Mouse (Mus musculus) liver, embryonic 14.5 days (tissue): ENCODE results near the gene Rtkn2. TPM values are rescaled to one million over a fixed set of nuclear protein-coding genes. Genes with fewer than 3 reads are reported as not detected.

Source experiments
- ATAC-seq: fragments of 200-750 bp; cut with Nextera tagmentation; 2 replicates; pipeline ENCODE4 v1.8.0; 2017; ENCODE audit warnings: moderate number of reproducible peaks, mild to moderate bottlenecking, moderate library complexity; ENCODE audit not compliant: insufficient read depth
- DNase-seq, 3 experiments: peaks; one replicate each; pipeline ENCODE4 v3.0.0-alpha.2; 2012 to 2013; ENCODE audit warnings: low read depth in 3 of 3, low spot score in 3 of 3
- H3K27ac ChIP-seq: fragments of 300-500 bp; sonication (generic); 2 replicates; pipeline ENCODE4 v1.5.1; 2014; ENCODE audit warnings: moderate library complexity, mild to moderate bottlenecking, control low read depth, inconsistent platforms
- H3K27me3 ChIP-seq: fragments of 300-500 bp; sonication (generic); 2 replicates; pipeline ENCODE4 v1.6.1; 2014; ENCODE audit warnings: mild to moderate bottlenecking, low read length, moderate library complexity; ENCODE audit not compliant: control insufficient read depth, insufficient read depth
- H3K36me3 ChIP-seq: fragments of 300-500 bp; sonication (generic); replicated peaks from 2 replicates; pipeline ENCODE4 v1.6.1; 2014; ENCODE audit warnings: low read depth; ENCODE audit not compliant: control insufficient read depth, insufficient read depth
- H3K4me1 ChIP-seq, 2 experiments: fragments of 200-500 bp in 1 of 2; fragments of 300-500 bp in 1 of 2; sonication (generic) in 1 of 2; replicated peaks; 2 replicates each; pipeline ENCODE4 v1.6.1; 2012 to 2014; ENCODE audit warnings: antibody characterized with exemption in 1 of 2, inconsistent platforms in 1 of 2, low read length in 1 of 2; ENCODE audit not compliant: control insufficient read depth in 2 of 2, insufficient read depth in 2 of 2
- H3K4me2 ChIP-seq: fragments of 300-500 bp; sonication (generic); 2 replicates; pipeline ENCODE4 v1.6.1; 2014; ENCODE audit warnings: low read depth, mild to moderate bottlenecking, control low read depth, moderate library complexity
- H3K4me3 ChIP-seq, 2 experiments: fragments of 200-500 bp in 1 of 2; fragments of 300-500 bp in 1 of 2; sonication (generic) in 1 of 2; 2 replicates each; pipeline ENCODE4 v1.5.1; 2012 to 2014; ENCODE audit warnings: low read depth in 2 of 2, low read length in 2 of 2, mild to moderate bottlenecking in 2 of 2, control low read depth in 1 of 2, inconsistent platforms in 1 of 2, moderate library complexity in 1 of 2; ENCODE audit not compliant: insufficient read depth in 1 of 2
- H3K9ac ChIP-seq: fragments of 300-500 bp; sonication (generic); replicated peaks from 2 replicates; pipeline ENCODE4 v1.6.1; 2014; ENCODE audit warnings: mild to moderate bottlenecking, control low read depth, moderate library complexity
- H3K9me3 ChIP-seq: fragments of 300-500 bp; sonication (generic); 2 replicates; pipeline ENCODE4 v1.6.1; 2016; ENCODE audit warnings: low read length, mixed read lengths; ENCODE audit not compliant: control insufficient read depth
- CTCF ChIP-seq: IDR thresholded peaks from 2 replicates; pipeline ENCODE4 v1.5.1; 2016; ENCODE audit warnings: antibody characterized with exemption, low read depth, control low read depth
- EP300 ChIP-seq: IDR thresholded peaks from 2 replicates; pipeline ENCODE4 v1.6.1; 2016; ENCODE audit warnings: antibody characterized with exemption, low read depth
- WGBS: fragments of 180-500 bp; shearing (Covaris S2); extraction: QIAGEN DNeasy Blood & Tissue Kit; methylation state at CpG from one replicate; pipeline ENCODE4 v1.1.7; 2014; ENCODE audit not compliant: insufficient replicate concordance; 5-methylcytosine and 5-hydroxymethylcytosine counted together
- polyA plus RNA-seq, 2 experiments: library from polyadenylated mRNA; depleted of rRNA in 1 of 2; stranded (reverse) in 1 of 2; unstranded in 1 of 2; fragments of >200 nt; fragmentation: Nextera tagmentation in 1 of 2; extraction: Ambion mirVana in 1 of 2; gene quantifications; 2 replicates each; pipeline versions ENCODE4 v1.2.1 to v1.2.3; 2012 to 2014

The Rtkn2 gene
- polyA plus RNA-seq, 2 experiments, result 0.37 to 0.93 TPM

DNA sequence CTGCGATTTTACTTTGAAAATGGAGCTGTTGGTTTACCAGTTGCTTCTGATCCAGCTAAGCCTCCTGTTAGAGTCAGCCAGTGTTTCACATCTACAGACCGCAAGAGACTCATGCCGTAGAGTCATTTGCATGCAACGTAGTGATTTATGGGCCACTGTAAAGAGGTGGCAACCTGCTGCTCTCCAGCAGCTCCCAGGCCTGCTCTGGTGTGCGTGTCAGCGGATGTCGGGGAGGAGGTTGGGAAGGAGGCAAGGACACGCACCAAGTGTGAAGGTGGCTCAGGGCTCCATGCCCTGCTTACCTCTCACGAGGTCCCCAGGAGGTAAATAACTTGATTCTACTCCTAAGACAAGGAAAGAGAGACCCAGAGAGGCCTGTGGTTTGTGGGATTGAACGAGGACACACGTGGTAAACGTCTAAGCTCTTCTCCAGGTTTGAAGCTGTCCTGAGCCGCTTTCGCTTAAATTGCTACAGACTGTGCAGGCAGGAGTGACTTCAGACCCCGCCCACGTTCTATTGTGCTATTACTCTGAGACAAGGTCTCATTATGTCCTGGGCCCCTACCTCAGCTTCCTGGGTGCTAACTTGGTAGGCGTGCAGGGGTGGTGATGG, 57.1 kb downstream of the Rtkn2 start:
- Histone ChIP-seq H3K4me1 (no peaks in the 10 kb centered on the region), H3K27me3 (no peaks in the 10 kb centered on the region), H3K27ac (no peak overlapping the region), H3K9ac (no peak overlapping the region), H3K4me3 (no peak overlapping the region), H3K9me3 (no peaks in the 10 kb centered on the region), H3K4me2 (no peak overlapping the region), H3K36me3 (no peaks in the 10 kb centered on the region)
- DNase-seq (no peak), ATAC-seq (no peak)
- TF ChIP-seq EP300, result no peak
- TF ChIP-seq CTCF, result no peak
- 78% methylated on average over 17 of the region's 17 CpGs for WGBS

DNA sequence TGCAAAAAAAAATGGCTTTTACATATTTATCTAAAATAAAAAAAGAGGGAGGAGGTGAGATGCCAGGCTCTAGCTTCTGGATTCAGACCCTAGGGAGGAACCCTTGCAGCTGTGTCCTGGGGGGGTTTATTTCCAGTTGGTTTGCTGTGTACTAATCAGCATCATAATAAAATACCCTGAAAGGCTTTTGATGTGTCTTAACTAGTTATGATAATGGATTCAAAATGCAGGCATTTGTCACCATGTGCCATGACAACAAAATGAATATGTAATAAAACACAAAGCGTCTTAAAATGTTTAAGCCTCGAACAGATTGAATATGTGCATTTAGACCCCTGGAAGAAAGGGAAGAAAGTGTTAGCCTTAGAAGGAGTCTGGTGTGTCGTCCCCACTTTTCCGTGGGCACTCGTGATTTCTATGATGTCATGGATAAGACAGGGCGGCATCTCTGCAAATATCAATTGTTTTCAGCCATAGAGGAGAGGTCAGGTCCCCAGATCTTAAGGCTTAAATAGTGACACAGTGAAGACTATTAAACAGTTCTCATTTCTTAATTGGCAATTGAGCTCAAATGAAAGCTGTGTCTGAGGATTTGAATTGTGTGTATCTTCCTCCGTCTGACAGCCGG, 59.7 kb downstream of the Rtkn2 start:
- Histone ChIP-seq H3K27ac (no peak overlapping the region), H3K27me3 (no peaks in the 10 kb centered on the region), H3K36me3 (no peaks in the 10 kb centered on the region), H3K9me3 (no peaks in the 10 kb centered on the region), H3K4me3 (no peak overlapping the region), H3K4me1 (0 out of 4 replicates have a peak, but pooled peaks cover 0 to 1% of the 10 kb centered on the region in 2 experiments), H3K9ac (no peak overlapping the region), H3K4me2 (no peak overlapping the region)
- TF ChIP-seq EP300 (no peak), CTCF (no peak)
- ATAC-seq (no peak), DNase-seq (no peak)
- WGBS, result 73% methylated on average over 8 of the region's 8 CpGs

DNA sequence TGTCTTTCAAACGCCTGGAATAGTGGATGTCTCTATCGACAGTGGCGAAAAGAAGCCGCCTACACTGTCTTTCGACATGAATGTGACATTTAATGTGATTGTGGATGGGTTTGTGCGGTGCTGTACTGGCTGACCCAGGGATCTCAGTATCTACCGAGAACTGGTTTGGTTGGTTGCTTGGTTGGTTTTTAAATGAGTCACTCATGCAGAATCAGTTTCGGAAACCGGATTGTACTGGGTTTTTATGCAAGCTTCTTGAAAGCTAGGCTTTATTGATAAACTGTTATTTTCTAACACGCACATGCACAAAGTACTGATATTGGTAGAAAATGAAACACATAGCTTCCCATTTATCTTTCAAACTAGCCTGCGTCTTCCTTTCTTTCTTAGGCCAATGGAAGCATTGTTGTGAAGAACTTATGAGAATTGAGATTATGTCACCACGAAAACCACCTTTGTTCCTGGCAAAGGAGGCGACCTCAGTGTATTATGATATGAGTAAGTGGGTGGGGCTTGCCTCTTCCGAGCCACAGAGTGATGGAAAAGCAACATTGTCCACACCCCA, 60.4 kb downstream of the Rtkn2 start:
- Histone ChIP-seq H3K27me3 (no peaks in the 10 kb centered on the region), H3K36me3 (no peaks in the 10 kb centered on the region), H3K9me3 (no peaks in the 10 kb centered on the region), H3K4me2 (no peak overlapping the region), H3K4me1 (0 out of 4 replicates have a peak, but pooled peaks cover 0 to 2% of the 10 kb centered on the region in 2 experiments), H3K9ac (no peak overlapping the region), H3K27ac (no peak overlapping the region), H3K4me3 (no peak overlapping the region)
- ATAC-seq (no peak), DNase-seq (no peak)
- 53% methylated on average over 14 of the region's 14 CpGs for WGBS
- TF ChIP-seq CTCF (no peak), EP300 (no peak)

DNA sequence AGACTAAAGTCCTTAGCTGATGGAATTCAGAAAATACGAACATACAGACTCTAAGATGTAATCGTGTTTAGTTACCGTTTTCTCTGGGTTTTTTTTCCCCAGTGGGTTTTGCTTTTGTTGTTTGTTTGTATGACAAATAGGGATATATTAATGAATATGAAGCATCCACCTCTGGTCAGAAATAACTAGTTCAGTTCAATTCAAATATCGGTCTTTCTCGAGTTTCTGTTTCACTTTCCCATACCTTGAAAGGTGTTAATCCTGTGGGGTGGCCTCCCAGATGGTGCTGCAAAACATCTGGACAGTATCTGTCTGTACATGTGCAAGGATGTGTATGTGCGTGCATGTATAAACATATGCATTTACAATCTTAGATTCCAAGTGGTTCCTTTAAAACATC, 61.0 kb downstream of the Rtkn2 start:
- WGBS, result 65% methylated on average over 6 of the region's 6 CpGs
- no peaks in the 10 kb centered on the region for H3K9me3 ChIP-seq
- no peak for ATAC-seq
- no peak for TF ChIP-seq CTCF
- no peak for TF ChIP-seq EP300
- H3K4me3 ChIP-seq, result no peak overlapping the region
- H3K27ac ChIP-seq, result no peak overlapping the region
- DNase-seq, result no peak
- H3K27me3 ChIP-seq, result no peaks in the 10 kb centered on the region
- H3K4me2 ChIP-seq, result no peak overlapping the region
- H3K36me3 ChIP-seq, result no peaks in the 10 kb centered on the region
- 0 out of 4 replicates have a peak, but pooled peaks cover 0 to 2% of the 10 kb centered on the region in 2 experiments for H3K4me1 ChIP-seq
- H3K9ac ChIP-seq, result no peak overlapping the region

DNA sequence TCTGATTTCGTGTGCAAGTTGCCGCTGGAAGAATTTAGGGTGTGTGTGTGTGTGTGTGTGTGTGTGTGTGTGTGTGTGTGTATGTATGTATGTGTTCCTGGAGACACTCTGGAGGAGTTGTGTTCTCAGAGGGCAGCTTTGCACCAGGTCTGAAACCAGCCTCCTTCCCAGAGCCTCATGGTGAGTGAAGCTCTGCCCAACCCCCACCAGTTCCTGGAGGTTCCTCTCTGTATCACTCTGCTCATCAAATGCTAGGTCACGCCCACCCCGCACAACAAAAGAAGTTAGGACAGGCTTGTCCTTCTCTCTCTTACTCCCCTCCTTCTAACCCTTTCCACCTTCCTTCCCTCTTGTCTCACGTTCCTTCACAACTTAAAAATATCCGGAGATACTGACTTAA, 64.6 kb downstream of the Rtkn2 start:
- H3K9me3 ChIP-seq, result no peaks in the 10 kb centered on the region
- no peak overlapping the region for H3K9ac ChIP-seq
- no peak overlapping the region for H3K4me3 ChIP-seq
- H3K36me3 ChIP-seq, result no peaks in the 10 kb centered on the region
- no peak overlapping the region for H3K4me2 ChIP-seq
- H3K4me1 ChIP-seq, result 0 out of 4 replicates have a peak, but pooled peaks cover 0 to 2% of the 10 kb centered on the region in 2 experiments
- H3K27me3 ChIP-seq, result no peaks in the 10 kb centered on the region
- DNase-seq (peak in 1 of 3 experiments; percentile 13), ATAC-seq (no peak)
- TF ChIP-seq EP300 (no peak), CTCF (no peak)
- no peak overlapping the region for H3K27ac ChIP-seq
- 38% methylated on average over 6 of the region's 6 CpGs for WGBS
